Mouse (Mus musculus) forebrain, embryonic 16.5 days (tissue): ENCODE data around the gene Tprn. TPM values are rescaled to one million over a fixed set of nuclear protein-coding genes. Genes with fewer than 3 reads are reported as not detected.

Experiments used
- ATAC-seq: fragments of 200-750 bp; cut with Nextera tagmentation; 2 replicates; pipeline ENCODE4 v1.8.0; 2017; ENCODE audit warnings: mild to moderate bottlenecking, moderate library complexity
- H3K27ac ChIP-seq: fragments of 300-500 bp; sonication (generic); 2 replicates; pipeline ENCODE4 v1.5.1; 2014; ENCODE audit warnings: low read length, control low read depth
- H3K27me3 ChIP-seq: fragments of 300-500 bp; sonication (generic); replicated peaks from 2 replicates; pipeline ENCODE4 v1.6.1; 2014; ENCODE audit warnings: low read length; ENCODE audit not compliant: control insufficient read depth, insufficient read depth
- H3K36me3 ChIP-seq: fragments of 300-500 bp; sonication (generic); 2 replicates; pipeline ENCODE4 v1.6.1; 2014; ENCODE audit not compliant: control insufficient read depth, insufficient read depth
- H3K4me1 ChIP-seq: fragments of 300-500 bp; sonication (generic); replicated peaks from 2 replicates; pipeline ENCODE4 v1.6.1; 2014; ENCODE audit warnings: low read length; ENCODE audit not compliant: control insufficient read depth, insufficient read depth
- H3K4me2 ChIP-seq: fragments of 300-500 bp; sonication (generic); 2 replicates; pipeline ENCODE4 v1.6.1; 2014; ENCODE audit warnings: mild to moderate bottlenecking, low read length, control low read depth
- H3K4me3 ChIP-seq: fragments of 300-500 bp; sonication (generic); replicated peaks from 2 replicates; pipeline ENCODE4 v1.5.1; 2014; ENCODE audit warnings: mild to moderate bottlenecking, low read length, control low read depth
- H3K9ac ChIP-seq: fragments of 300-500 bp; sonication (generic); replicated peaks from 2 replicates; pipeline ENCODE4 v1.6.1; 2014; ENCODE audit warnings: low read depth, low read length, control low read depth
- H3K9me3 ChIP-seq: fragments of 300-500 bp; sonication (generic); 2 replicates; pipeline ENCODE4 v1.6.1; 2016; ENCODE audit warnings: low read length; ENCODE audit not compliant: control insufficient read depth
- WGBS: fragments of 180-500 bp; shearing (Covaris S2); extraction: QIAGEN DNeasy Blood & Tissue Kit; methylation state at CpG from one replicate; pipeline ENCODE4 v1.1.7; 2014; 5-methylcytosine and 5-hydroxymethylcytosine counted together
- polyA plus RNA-seq: library from polyadenylated mRNA; unstranded; fragments of >200 nt; fragmentation: Nextera tagmentation; extraction: Ambion mirVana; gene quantifications from 2 replicates; pipeline ENCODE4 v1.2.1, GENCODE M21; 2015

Gene Tprn
- polyA plus RNA-seq, result 14.8 and 16.4 TPM in 2 replicates

- under 1% methylated on average over 39 of the region's 39 CpGs for WGBS
Measured at GRCm38 (mm10) chr2:25262291-25262767, at the start of gene Tprn. Gene Tprn (plus strand): TSS chr2:25262618.

GRCm38 (mm10) chr2:25213266-25213865 lies 49.1 kb upstream of the Tprn start:
- H3K9me3 ChIP-seq, result no peaks in the 10 kb centered on the region
- H3K4me2 ChIP-seq, result no peak overlapping the region
- peaks cover 15% of the 10 kb centered on the region for H3K4me1 ChIP-seq
- ATAC-seq, result no peak
- no peak overlapping the region for H3K4me3 ChIP-seq
- no peak overlapping the region for H3K27ac ChIP-seq
- H3K9ac ChIP-seq, result no peak overlapping the region
- 65% methylated on average over 23 of the region's 23 CpGs for WGBS
- H3K27me3 ChIP-seq, result 0 out of 2 replicates have a peak, but pooled peaks cover 4% of the 10 kb centered on the region
- no peaks in the 10 kb centered on the region for H3K36me3 ChIP-seq

More at GRCm38 (mm10) chr2:25262291-25262767, at the start of gene Tprn:
- Histone ChIP-seq H3K4me1 (peaks cover 47% of the 10 kb centered on the region), H3K4me3 (peak within 1 kb of the TSS; percentile 67), H3K27me3 (no peaks in the 10 kb centered on the region; the same call in 1 of the 2 replicates), H3K27ac (peak within 1 kb of the TSS; percentile 70), H3K9ac (peak within 1 kb of the TSS; percentile 74), H3K4me2 (peak within 1 kb of the TSS; percentile 99), H3K36me3 (no peaks in the 10 kb centered on the region), H3K9me3 (no peaks in the 10 kb centered on the region)
- ATAC-seq, result peak; percentile 99

- Histone ChIP-seq H3K4me3 (no peak within 1 kb of the TSS), H3K4me1 (peaks cover 11% of the 10 kb centered on the region), H3K27me3 (0 out of 2 replicates have a peak, but pooled peaks cover 4% of the 10 kb centered on the region), H3K36me3 (no peaks in the 10 kb centered on the region), H3K27ac (no peak within 1 kb of the TSS), H3K9ac (no peak within 1 kb of the TSS), H3K9me3 (no peaks in the 10 kb centered on the region), H3K4me2 (no peak within 1 kb of the TSS)
- no peak for ATAC-seq
- 70% methylated on average over 3 of the region's 3 CpGs for WGBS
Measured at GRCm38 (mm10) chr2:25214444-25214843, 48.0 kb upstream of the Tprn start, which contains the start of gene Stpg3. Gene Stpg3 (minus strand): TSS chr2:25214637.

GRCm38 (mm10) chr2:25217666-25218065 lies 44.8 kb upstream of the Tprn start:
- no peak overlapping the region for H3K27ac ChIP-seq
- H3K36me3 ChIP-seq, result no peaks in the 10 kb centered on the region
- 0 out of 2 replicates have a peak, but pooled peaks cover 4% of the 10 kb centered on the region for H3K27me3 ChIP-seq
- 70% methylated on average over 2 of the region's 2 CpGs for WGBS
- no peaks in the 10 kb centered on the region for H3K9me3 ChIP-seq
- no peak overlapping the region for H3K4me2 ChIP-seq
- H3K4me3 ChIP-seq, result no peak overlapping the region
- ATAC-seq, result no peak
- no peak overlapping the region for H3K9ac ChIP-seq
- no peaks in the 10 kb centered on the region for H3K4me1 ChIP-seq

- Histone ChIP-seq H3K4me3 (no peak within 1 kb of the TSS), H3K4me2 (no peak within 1 kb of the TSS), H3K9me3 (no peaks in the 10 kb centered on the region)
Measured at GRCm38 (mm10) chr2:25218445-25218844, 44.0 kb upstream of the Tprn start, which contains the start of gene Fam166a. Gene Fam166a (plus strand): TSS chr2:25218745.

GRCm38 (mm10) chr2:25221331-25221772 lies 41.1 kb upstream of the Tprn start:
- 74% methylated on average over 5 of the region's 5 CpGs for WGBS
- no peaks in the 10 kb centered on the region for H3K27me3 ChIP-seq
- H3K4me3 ChIP-seq, result no peak overlapping the region
- no peaks in the 10 kb centered on the region for H3K36me3 ChIP-seq
- no peak overlapping the region for H3K4me2 ChIP-seq
- no peak overlapping the region for H3K9ac ChIP-seq
- no peaks in the 10 kb centered on the region for H3K9me3 ChIP-seq
- H3K27ac ChIP-seq, result no peak overlapping the region
- no peak for ATAC-seq
- H3K4me1 ChIP-seq, result peaks cover 14% of the 10 kb centered on the region

More at GRCm38 (mm10) chr2:25218445-25218844, 44.0 kb upstream of the Tprn start, which contains the start of gene Fam166a:
- Histone ChIP-seq H3K36me3 (no peaks in the 10 kb centered on the region), H3K27ac (no peak within 1 kb of the TSS), H3K4me1 (peaks cover 4% of the 10 kb centered on the region), H3K27me3 (0 out of 2 replicates have a peak, but pooled peaks cover 4% of the 10 kb centered on the region), H3K9ac (no peak within 1 kb of the TSS)
- ATAC-seq, result no peak

- Histone ChIP-seq H3K4me1 (peaks cover 16% of the 10 kb centered on the region), H3K27me3 (no peaks in the 10 kb centered on the region), H3K9me3 (no peaks in the 10 kb centered on the region), H3K4me3 (peak overlapping the region; percentile 93), H3K9ac (peak overlapping the region; percentile 81), H3K27ac (peak overlapping the region; percentile 90), H3K4me2 (peak overlapping the region; percentile 64), H3K36me3 (no peaks in the 10 kb centered on the region)
- WGBS, result 3% methylated on average over 47 of the region's 53 CpGs
- ATAC-seq, result peak; percentile 17
Measured at GRCm38 (mm10) chr2:25223681-25224491, 38.5 kb upstream of the Tprn start.

GRCm38 (mm10) chr2:25224492-25224765 lies 38.0 kb upstream of the Tprn start, which contains the start of gene Tubb4b:
Gene Tubb4b (minus strand): TSS chr2:25224702.
- ATAC-seq, result no peak
- H3K27ac ChIP-seq, result peak within 1 kb of the TSS; percentile 98
- H3K4me3 ChIP-seq, result peak within 1 kb of the TSS; percentile 93
- peak within 1 kb of the TSS; percentile 64 for H3K4me2 ChIP-seq
- H3K9me3 ChIP-seq, result no peaks in the 10 kb centered on the region
- H3K27me3 ChIP-seq, result no peaks in the 10 kb centered on the region
- peaks cover 17% of the 10 kb centered on the region for H3K4me1 ChIP-seq
- H3K36me3 ChIP-seq, result no peaks in the 10 kb centered on the region
- H3K9ac ChIP-seq, result peak within 1 kb of the TSS; percentile 81
- 0% methylated on average over 17 of the region's 17 CpGs for WGBS
